Mouse (Mus musculus) ES-Bruce4 (cell line): ENCODE results near the gene Hoxd8. TPM values are rescaled to one million over a fixed set of nuclear protein-coding genes. Genes with fewer than 3 reads are reported as not detected.
A peak's percentile ranks its signal among the peaks of the same experiment; 100 is the strongest.

Experiments
- H3K27ac ChIP-seq: 2 replicates; pipeline ENCODE4 v1.5.1; 2012; ENCODE audit warnings: low read length, inconsistent platforms; ENCODE audit not compliant: insufficient read depth
- H3K27me3 ChIP-seq: 2 replicates; pipeline ENCODE4 v1.6.1; 2012; ENCODE audit warnings: mild to moderate bottlenecking, low read length, inconsistent platforms; ENCODE audit not compliant: control insufficient read depth, poor library complexity, insufficient read depth, severe bottlenecking
- H3K36me3 ChIP-seq: 2 replicates; pipeline ENCODE4 v1.6.1; 2012; ENCODE audit warnings: inconsistent platforms, mild to moderate bottlenecking, low read length, moderate library complexity; ENCODE audit not compliant: control insufficient read depth, poor library complexity, insufficient read depth, severe bottlenecking
- H3K4me1 ChIP-seq: one replicate; pipeline ENCODE4 v1.8.1; 2011; ENCODE audit warnings: low read length; ENCODE audit not compliant: control insufficient read depth, insufficient read depth
- H3K4me3 ChIP-seq: 2 replicates; pipeline ENCODE4 v1.5.1; 2011; ENCODE audit warnings: low read depth, mild to moderate bottlenecking, low read length
- H3K9ac ChIP-seq: 2 replicates; pipeline ENCODE4 v1.6.1; 2012; ENCODE audit warnings: low read depth, mild to moderate bottlenecking, inconsistent platforms; ENCODE audit not compliant: poor library complexity, severe bottlenecking
- H3K9me3 ChIP-seq: replicated peaks from 2 replicates; pipeline ENCODE4 v1.6.1; 2012; ENCODE audit warnings: mild to moderate bottlenecking, low read length, inconsistent platforms; ENCODE audit not compliant: control insufficient read depth, poor library complexity, insufficient read depth, severe bottlenecking
- CTCF ChIP-seq: IDR thresholded peaks from one replicate; pipeline ENCODE4 v1.8.1; 2011; ENCODE audit warnings: low read depth, low read length
- EP300 ChIP-seq: IDR thresholded peaks from 2 replicates; pipeline ENCODE4 v1.6.1; 2011; ENCODE audit warnings: low read depth, low read length; ENCODE audit not compliant: insufficient read depth
- POLR2A ChIP-seq: IDR thresholded peaks from one replicate; pipeline ENCODE4 v1.8.1; 2011; ENCODE audit warnings: low read length; ENCODE audit not compliant: insufficient read depth
- polyA plus RNA-seq: library from polyadenylated mRNA; stranded (reverse); fragments of >200 nt; gene quantifications from 2 replicates; pipeline ENCODE4 v1.2.4, GENCODE M21; 2011; ENCODE audit warnings: low read depth; ENCODE audit not compliant: missing spikeins, insufficient read depth, insufficient read length

Gene Hoxd8
- polyA plus RNA-seq, 1 experiment = 2.1 TPM

DNA sequence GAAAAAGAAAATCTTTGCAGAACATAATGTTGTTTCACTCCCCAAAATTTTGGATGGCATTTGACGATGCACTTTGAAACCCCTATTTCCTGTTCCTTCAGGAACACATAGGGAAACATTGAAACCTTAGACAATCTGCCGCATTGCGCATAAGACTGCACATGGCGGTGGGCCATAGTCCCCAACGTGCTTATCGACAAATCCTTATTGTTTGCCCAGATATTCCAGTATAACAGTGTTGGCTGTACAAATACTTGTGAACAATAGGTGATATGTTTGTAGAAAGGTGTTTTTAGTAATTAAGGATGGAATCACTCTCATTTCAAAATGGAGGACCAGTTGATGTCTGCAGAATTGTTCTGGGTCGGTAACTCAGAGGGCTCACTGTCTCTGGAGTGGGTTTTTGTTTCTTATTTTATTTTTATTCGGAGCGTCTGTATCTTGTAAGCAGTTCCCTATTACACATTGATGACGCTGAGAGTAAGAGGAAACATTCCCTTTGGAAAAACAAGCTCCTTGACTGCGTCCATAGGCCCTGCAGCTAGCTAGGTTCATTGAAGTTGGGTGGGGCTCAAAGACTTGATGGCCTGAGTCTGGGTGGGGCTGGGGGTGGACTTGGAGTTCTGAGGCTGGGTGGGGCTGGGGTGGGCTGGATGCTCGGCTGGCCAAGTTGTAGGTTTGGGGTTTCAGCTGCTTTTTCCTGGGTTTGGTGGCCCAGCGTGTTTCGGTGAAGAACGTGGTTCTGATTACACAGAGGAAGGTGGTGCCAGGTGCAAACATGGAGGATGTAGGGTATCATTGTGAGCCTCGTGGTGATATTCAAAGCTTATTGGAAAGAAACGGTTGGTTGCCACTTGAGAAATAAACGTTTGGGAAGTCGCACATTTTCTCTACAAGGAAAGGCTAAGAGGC, 9.1 kb downstream of the Hoxd8 start:
- H3K4me3 ChIP-seq = no peak overlapping the region
- H3K27ac ChIP-seq = no peak overlapping the region
- H3K9ac ChIP-seq = no peak overlapping the region
- H3K36me3 ChIP-seq = no peaks in the 10 kb centered on the region
- no peaks in the 10 kb centered on the region for H3K9me3 ChIP-seq
- TF ChIP-seq CTCF (no peak), POLR2A (no peak), EP300 (no peak)
- no peaks in the 10 kb centered on the region for H3K4me1 ChIP-seq
- peaks cover 45% of the 10 kb centered on the region for H3K27me3 ChIP-seq

DNA sequence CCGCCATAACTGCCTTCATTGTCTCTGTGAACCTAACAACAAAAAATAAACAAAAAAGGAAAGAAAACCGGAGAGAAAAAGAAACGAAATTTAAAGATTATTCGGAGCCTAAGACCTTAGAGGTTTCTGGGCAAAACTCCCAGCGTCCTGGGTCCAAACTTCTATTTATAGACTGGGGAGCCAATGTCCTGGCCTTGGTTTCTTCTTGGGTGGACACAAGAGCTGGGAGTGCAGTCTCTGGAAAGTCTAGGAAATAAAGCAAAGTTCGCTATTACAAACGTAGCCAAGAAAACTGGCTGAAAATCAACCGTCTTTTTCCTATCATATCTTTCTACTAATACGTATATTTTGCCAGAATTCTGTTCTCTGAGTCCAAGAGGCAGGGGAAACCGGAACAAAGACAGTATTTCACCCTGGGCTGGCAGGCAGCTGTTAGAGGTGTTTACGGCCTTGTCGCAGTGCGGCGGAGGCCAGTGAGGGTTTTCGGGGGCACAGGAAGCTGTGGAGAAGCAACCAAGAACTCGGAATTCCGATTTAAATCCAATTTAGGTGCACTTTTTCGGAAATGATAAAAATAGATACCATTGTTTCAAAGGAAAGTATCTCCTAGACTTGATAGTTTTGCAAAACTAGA, 9.9 kb downstream of the Hoxd8 start:
- Histone ChIP-seq H3K9ac (no peak overlapping the region), H3K27me3 (peaks cover 39% of the 10 kb centered on the region), H3K9me3 (no peaks in the 10 kb centered on the region), H3K36me3 (no peaks in the 10 kb centered on the region), H3K4me1 (no peaks in the 10 kb centered on the region), H3K4me3 (no peak overlapping the region), H3K27ac (no peak overlapping the region)
- TF ChIP-seq CTCF (no peak), EP300 (no peak), POLR2A (no peak)

DNA sequence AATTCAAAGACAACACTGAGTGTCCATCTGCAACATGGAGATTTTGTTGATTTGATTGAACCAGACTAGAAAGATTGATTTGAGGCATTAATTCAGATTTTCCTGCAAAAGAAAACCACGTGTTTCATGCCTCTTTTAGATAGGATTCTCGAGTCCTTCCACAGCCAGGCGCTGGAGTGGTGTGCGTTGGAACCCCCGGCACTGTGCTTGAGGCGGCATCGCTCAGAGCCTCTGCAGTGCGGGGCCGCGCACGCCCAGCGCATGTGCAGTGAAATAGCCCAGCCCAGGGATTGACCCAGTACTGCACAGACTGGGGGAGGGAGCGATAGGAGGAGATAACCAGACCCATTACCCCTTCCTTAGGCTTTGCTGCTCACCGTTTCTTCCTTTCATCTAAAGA, 10.5 kb downstream of the Hoxd8 start:
- Histone ChIP-seq H3K36me3 (no peaks in the 10 kb centered on the region), H3K4me3 (no peak overlapping the region), H3K4me1 (peaks cover 1% of the 10 kb centered on the region), H3K9ac (no peak overlapping the region), H3K27me3 (peaks cover 34% of the 10 kb centered on the region), H3K27ac (no peak overlapping the region), H3K9me3 (no peaks in the 10 kb centered on the region)
- no peak for TF ChIP-seq EP300
- no peak for TF ChIP-seq POLR2A
- no peak for TF ChIP-seq CTCF

DNA sequence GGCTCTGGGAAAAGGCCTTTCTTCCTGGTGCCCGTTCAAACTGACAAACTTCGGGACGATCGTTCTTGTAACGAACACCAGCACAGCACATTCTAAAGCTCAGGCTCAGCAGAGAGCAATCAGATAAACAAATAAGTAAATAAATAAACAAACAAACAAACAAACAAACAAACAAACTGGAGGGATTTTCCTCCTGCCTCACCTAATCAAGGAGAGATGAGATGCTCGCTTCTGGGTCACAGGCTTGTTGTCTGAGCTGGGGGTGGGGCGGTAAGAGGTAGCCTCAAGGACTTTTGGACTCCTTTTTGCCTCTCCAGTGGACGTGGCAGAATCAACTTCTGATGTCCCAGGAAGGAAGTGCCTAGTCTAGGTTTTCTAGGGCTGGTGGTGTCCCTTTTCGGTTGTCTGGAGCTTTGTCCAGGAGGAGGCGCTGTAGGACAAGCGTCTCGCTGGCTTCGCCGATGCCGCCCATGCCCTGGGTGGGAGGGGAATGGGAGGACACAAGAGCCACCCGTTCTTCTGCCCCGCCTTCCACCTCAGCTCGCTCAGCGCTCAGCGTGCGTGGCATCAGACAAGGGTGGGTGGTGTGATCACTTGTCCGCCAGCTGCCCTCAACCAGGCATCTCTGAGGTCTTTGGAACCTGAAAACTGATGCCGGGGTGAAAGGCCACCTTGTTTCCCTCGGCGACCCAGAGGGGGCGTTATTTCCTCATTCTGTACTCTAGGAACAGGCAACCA, 11.3 kb downstream of the Hoxd8 start:
- Histone ChIP-seq H3K4me1 (peaks cover 1% of the 10 kb centered on the region), H3K9me3 (no peaks in the 10 kb centered on the region), H3K9ac (no peak overlapping the region), H3K27me3 (peaks cover 28% of the 10 kb centered on the region), H3K27ac (no peak overlapping the region), H3K36me3 (no peaks in the 10 kb centered on the region), H3K4me3 (peak overlapping the region; percentile 73)
- TF ChIP-seq POLR2A = no peak
- TF ChIP-seq EP300 = no peak
- peak; percentile 80 for TF ChIP-seq CTCF

DNA sequence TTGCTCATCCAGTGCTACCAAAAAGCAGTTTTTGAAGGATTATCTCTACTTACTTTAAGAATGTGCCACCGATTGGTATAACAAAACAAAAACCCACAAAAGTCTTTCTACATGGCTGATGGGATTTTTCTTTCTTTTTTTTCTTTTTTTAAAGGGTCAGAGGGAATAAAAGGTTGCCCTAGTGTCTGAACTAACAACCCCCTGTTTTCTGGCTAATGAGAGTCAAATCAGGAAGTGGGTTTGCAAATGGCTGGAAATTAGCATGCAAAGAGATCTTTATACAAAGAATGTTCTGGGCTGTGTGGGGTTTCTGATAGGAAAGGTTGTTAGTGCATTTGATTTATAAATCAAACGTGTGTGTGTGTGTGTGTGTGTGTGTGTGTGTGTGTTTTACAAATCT, 16.0 kb downstream of the Hoxd8 start:
- H3K9me3 ChIP-seq = no peaks in the 10 kb centered on the region
- TF ChIP-seq CTCF (no peak), EP300 (no peak), POLR2A (no peak)
- H3K9ac ChIP-seq = no peak overlapping the region
- no peak overlapping the region for H3K27ac ChIP-seq
- no peak overlapping the region for H3K4me3 ChIP-seq
- H3K27me3 ChIP-seq = peaks cover 16% of the 10 kb centered on the region
- no peaks in the 10 kb centered on the region for H3K36me3 ChIP-seq
- peaks cover 1% of the 10 kb centered on the region for H3K4me1 ChIP-seq
